Mouse (Mus musculus): ENCODE measurements around the gene Lrtm1. TPM values are rescaled to one million over a fixed set of nuclear protein-coding genes. Genes with fewer than 3 reads are reported as not detected.

Lrtm1 gene
- total and polyA plus RNA-seq, 2 experiments, result 10.2 to 11.0 TPM

GRCm38 (mm10) chr14:29015896-29016295 is 2.1 kb upstream of the Lrtm1 start:
- WGBS, result 21% methylated on average over 5 of the region's 5 CpGs
- H3K27ac ChIP-seq (replicated peaks; ENCODE audit: insufficient read depth, low read depth, low read length), result peak overlapping the region; percentile 73
- peak; percentile 98 for DNase-seq (ENCODE audit: extremely low read depth, low read depth, low spot score)

GRCm38 (mm10) chr14:29018316-29019000 is 450 bp downstream of the Lrtm1 start:
- H3K27me3 ChIP-seq (ENCODE audit: control insufficient read depth, insufficient read depth, low read length), result no peaks in the 10 kb centered on the region
- WGBS, result 57% methylated on average over 7 of the region's 7 CpGs

More at GRCm38 (mm10) chr14:29015896-29016295, 2.1 kb upstream of the Lrtm1 start:
- Histone ChIP-seq H3K9ac (ENCODE audit: low read depth, low read length) (no peak overlapping the region), H3K79me2 (ENCODE audit: control insufficient read depth, insufficient read depth, low read length) (no peaks in the 10 kb centered on the region), H3K4me1 (ENCODE audit: control insufficient read depth, insufficient read depth, low read length) (peaks cover 13% of the 10 kb centered on the region), H3K36me3 (ENCODE audit: control insufficient read depth, insufficient read depth, low read length) (no peaks in the 10 kb centered on the region), H3K4me3 (ENCODE audit: insufficient read depth, low read depth, low read length) (no peak overlapping the region), H3K27me3 (ENCODE audit: control insufficient read depth, insufficient read depth, low read length) (no peaks in the 10 kb centered on the region)
- TF ChIP-seq POLR2A (IDR thresholded peaks at IDR 0.05; ENCODE audit: extremely low read depth, insufficient read depth, low read length) (no peak), CTCF (IDR thresholded peaks at IDR 0.05; ENCODE audit: low read depth, low read length) (no peak)

GRCm38 (mm10) chr14:29021295-29021694 is 3.3 kb downstream of the Lrtm1 start:
- no peaks in the 10 kb centered on the region for H3K36me3 ChIP-seq (ENCODE audit: control insufficient read depth, insufficient read depth, low read length)
- H3K79me2 ChIP-seq (ENCODE audit: control insufficient read depth, insufficient read depth, low read length), result no peaks in the 10 kb centered on the region
- TF ChIP-seq CTCF (IDR thresholded peaks at IDR 0.05; ENCODE audit: low read depth, low read length), result no peak
- no peak for TF ChIP-seq POLR2A (IDR thresholded peaks at IDR 0.05; ENCODE audit: extremely low read depth, insufficient read depth, low read length)
- no peaks in the 10 kb centered on the region for H3K27me3 ChIP-seq (ENCODE audit: control insufficient read depth, insufficient read depth, low read length)
- no peak overlapping the region for H3K9ac ChIP-seq (ENCODE audit: low read depth, low read length)
- WGBS, result 63% methylated on average over 4 of the region's 4 CpGs
- no peak overlapping the region for H3K27ac ChIP-seq (replicated peaks; ENCODE audit: insufficient read depth, low read depth, low read length)
- H3K4me1 ChIP-seq (ENCODE audit: control insufficient read depth, insufficient read depth, low read length), result peaks cover 6% of the 10 kb centered on the region
- H3K4me3 ChIP-seq (ENCODE audit: insufficient read depth, low read depth, low read length), result no peak overlapping the region
- no peak for DNase-seq (ENCODE audit: extremely low read depth, low read depth, low spot score)

More at GRCm38 (mm10) chr14:29018316-29019000, 450 bp downstream of the Lrtm1 start:
- Histone ChIP-seq H3K79me2 (ENCODE audit: control insufficient read depth, insufficient read depth, low read length) (no peaks in the 10 kb centered on the region), H3K4me1 (ENCODE audit: control insufficient read depth, insufficient read depth, low read length) (peaks cover 13% of the 10 kb centered on the region), H3K27ac (replicated peaks; ENCODE audit: insufficient read depth, low read depth, low read length) (no peak overlapping the region), H3K36me3 (ENCODE audit: control insufficient read depth, insufficient read depth, low read length) (no peaks in the 10 kb centered on the region), H3K9ac (ENCODE audit: low read depth, low read length) (no peak overlapping the region), H3K4me3 (ENCODE audit: insufficient read depth, low read depth, low read length) (no peak overlapping the region; the same call in 1 of the 2 replicates)
- TF ChIP-seq CTCF (IDR thresholded peaks at IDR 0.05; ENCODE audit: low read depth, low read length) (no peak), POLR2A (IDR thresholded peaks at IDR 0.05; ENCODE audit: extremely low read depth, insufficient read depth, low read length) (no peak)
- DNase-seq (ENCODE audit: extremely low read depth, low read depth, low spot score), result no peak

GRCm38 (mm10) chr14:29023246-29023645 is 5.2 kb downstream of the Lrtm1 start:
- H3K27me3 ChIP-seq (ENCODE audit: control insufficient read depth, insufficient read depth, low read length), result no peaks in the 10 kb centered on the region
- H3K4me3 ChIP-seq (ENCODE audit: insufficient read depth, low read depth, low read length), result no peak overlapping the region
- no peak for DNase-seq (ENCODE audit: extremely low read depth, low read depth, low spot score)
- no peaks in the 10 kb centered on the region for H3K4me1 ChIP-seq (ENCODE audit: control insufficient read depth, insufficient read depth, low read length)
- WGBS, result 95% methylated on average over 4 of the region's 4 CpGs
- H3K36me3 ChIP-seq (ENCODE audit: control insufficient read depth, insufficient read depth, low read length), result no peaks in the 10 kb centered on the region
- TF ChIP-seq POLR2A (IDR thresholded peaks at IDR 0.05; ENCODE audit: extremely low read depth, insufficient read depth, low read length) (no peak), CTCF (IDR thresholded peaks at IDR 0.05; ENCODE audit: low read depth, low read length) (no peak)
- H3K9ac ChIP-seq (ENCODE audit: low read depth, low read length), result no peak overlapping the region
- no peak overlapping the region for H3K27ac ChIP-seq (replicated peaks; ENCODE audit: insufficient read depth, low read depth, low read length)
- H3K79me2 ChIP-seq (ENCODE audit: control insufficient read depth, insufficient read depth, low read length), result no peaks in the 10 kb centered on the region

GRCm38 (mm10) chr14:29025335-29025734 is 7.3 kb downstream of the Lrtm1 start:
- no peaks in the 10 kb centered on the region for H3K79me2 ChIP-seq (ENCODE audit: control insufficient read depth, insufficient read depth, low read length)
- H3K27ac ChIP-seq (replicated peaks; ENCODE audit: insufficient read depth, low read depth, low read length), result no peak overlapping the region
- H3K27me3 ChIP-seq (ENCODE audit: control insufficient read depth, insufficient read depth, low read length), result no peaks in the 10 kb centered on the region
- H3K4me1 ChIP-seq (ENCODE audit: control insufficient read depth, insufficient read depth, low read length), result no peaks in the 10 kb centered on the region
- DNase-seq (ENCODE audit: extremely low read depth, low read depth, low spot score), result no peak
- H3K9ac ChIP-seq (ENCODE audit: low read depth, low read length), result no peak overlapping the region
- TF ChIP-seq CTCF (IDR thresholded peaks at IDR 0.05; ENCODE audit: low read depth, low read length) (no peak), POLR2A (IDR thresholded peaks at IDR 0.05; ENCODE audit: extremely low read depth, insufficient read depth, low read length) (no peak)
- H3K4me3 ChIP-seq (ENCODE audit: insufficient read depth, low read depth, low read length), result no peak overlapping the region
- H3K36me3 ChIP-seq (ENCODE audit: control insufficient read depth, insufficient read depth, low read length), result no peaks in the 10 kb centered on the region
- 82% methylated on average over 6 of the region's 6 CpGs for WGBS

GRCm38 (mm10) chr14:29027276-29027675 is 9.3 kb downstream of the Lrtm1 start:
- no peak for DNase-seq (ENCODE audit: extremely low read depth, low read depth, low spot score)
- H3K36me3 ChIP-seq (ENCODE audit: control insufficient read depth, insufficient read depth, low read length), result no peaks in the 10 kb centered on the region
- H3K4me1 ChIP-seq (ENCODE audit: control insufficient read depth, insufficient read depth, low read length), result no peaks in the 10 kb centered on the region
- WGBS, result 88% methylated on average over 5 of the region's 5 CpGs
- no peak overlapping the region for H3K27ac ChIP-seq (replicated peaks; ENCODE audit: insufficient read depth, low read depth, low read length)
- H3K27me3 ChIP-seq (ENCODE audit: control insufficient read depth, insufficient read depth, low read length), result no peaks in the 10 kb centered on the region
- TF ChIP-seq POLR2A (IDR thresholded peaks at IDR 0.05; ENCODE audit: extremely low read depth, insufficient read depth, low read length) (no peak), CTCF (IDR thresholded peaks at IDR 0.05; ENCODE audit: low read depth, low read length) (0 out of 2 replicates have a peak, but pooled peaks have one; percentile 5)
- H3K79me2 ChIP-seq (ENCODE audit: control insufficient read depth, insufficient read depth, low read length), result no peaks in the 10 kb centered on the region
- no peak overlapping the region for H3K4me3 ChIP-seq (ENCODE audit: insufficient read depth, low read depth, low read length)
- no peak overlapping the region for H3K9ac ChIP-seq (ENCODE audit: low read depth, low read length)
